Mouse (Mus musculus) E14TG2a.4 (cell line): Measurements from ENCODE around the gene Gm42742.

ENCODE experiments used
- H3K27me3 ChIP-seq: 2 replicates; pipeline ENCODE4 v1.6.1; 2014; ENCODE audit warnings: low read length, control low read depth; ENCODE audit not compliant: insufficient read depth
- H3K36me3 ChIP-seq: 2 replicates; pipeline ENCODE4 v1.6.1; 2014; ENCODE audit warnings: low read length, control low read depth; ENCODE audit not compliant: insufficient read depth
- H3K4me1 ChIP-seq: replicated peaks from 2 replicates; pipeline ENCODE4 v1.6.1; 2014; ENCODE audit warnings: low read depth, low read length, control low read depth
- H3K4me3 ChIP-seq: replicated peaks from 2 replicates; pipeline ENCODE4 v1.5.1; 2014; ENCODE audit warnings: mild to moderate bottlenecking, low read length
- H3K9me3 ChIP-seq: 2 replicates; pipeline ENCODE4 v1.6.1; 2014; ENCODE audit warnings: low read length, control low read depth
- CTCF ChIP-seq: conservative IDR thresholded peaks from 2 replicates; pipeline ENCODE4 v1.5.1; 2014; ENCODE audit warnings: low read length
- NANOG ChIP-seq: IDR thresholded peaks from 2 replicates; pipeline ENCODE4 v1.6.1; 2014; ENCODE audit warnings: borderline replicate concordance, low read length, mixed read lengths
- POU5F1 ChIP-seq: IDR thresholded peaks from 2 replicates; pipeline ENCODE4 v1.6.1; 2014; ENCODE audit warnings: low read length, borderline replicate concordance

Gene Gm42742

GRCm38 (mm10) chr7:127026984-127027726 is 6.3 kb upstream of the Gm42742 start, which contains the start of gene Maz:
Maz (minus strand) TSS chr7:127027037.
- no peaks in the 10 kb centered on the region for H3K9me3 ChIP-seq
- H3K27me3 ChIP-seq = no peaks in the 10 kb centered on the region
- no peak for TF ChIP-seq CTCF
- no peak for TF ChIP-seq NANOG
- no peak for TF ChIP-seq POU5F1

GRCm38 (mm10) chr7:127026616-127026983 is 5.7 kb upstream of the Gm42742 start:
- Histone ChIP-seq H3K4me1 (peaks cover 74% of the 10 kb centered on the region), H3K9me3 (no peaks in the 10 kb centered on the region), H3K27me3 (no peaks in the 10 kb centered on the region), H3K36me3 (peaks cover 77% of the 10 kb centered on the region), H3K4me3 (peak overlapping the region; percentile 94)
- TF ChIP-seq POU5F1 (no peak), NANOG (no peak), CTCF (no peak)

More at GRCm38 (mm10) chr7:127026984-127027726, 6.3 kb upstream of the Gm42742 start, which contains the start of gene Maz:
- peaks cover 74% of the 10 kb centered on the region for H3K4me1 ChIP-seq
- H3K4me3 ChIP-seq = peak within 1 kb of the TSS; percentile 94
- H3K36me3 ChIP-seq = peaks cover 77% of the 10 kb centered on the region

- Histone ChIP-seq H3K4me3 (peak overlapping the region; percentile 94), H3K27me3 (no peaks in the 10 kb centered on the region), H3K36me3 (peaks cover 74% of the 10 kb centered on the region), H3K9me3 (no peaks in the 10 kb centered on the region), H3K4me1 (peaks cover 74% of the 10 kb centered on the region)
- TF ChIP-seq NANOG = no peak
Measured at GRCm38 (mm10) chr7:127026161-127026600, 5.3 kb upstream of the Gm42742 start.

- H3K4me1 ChIP-seq = peaks cover 73% of the 10 kb centered on the region
- peaks cover 69% of the 10 kb centered on the region for H3K36me3 ChIP-seq
Measured at GRCm38 (mm10) chr7:127025556-127026160, 4.8 kb upstream of the Gm42742 start.

GRCm38 (mm10) chr7:127024755-127025555 is 4.1 kb upstream of the Gm42742 start:
- Histone ChIP-seq H3K4me3 (peak overlapping the region; percentile 94), H3K9me3 (no peaks in the 10 kb centered on the region), H3K4me1 (peaks cover 73% of the 10 kb centered on the region), H3K36me3 (peaks cover 62% of the 10 kb centered on the region), H3K27me3 (no peaks in the 10 kb centered on the region)
- no peak for TF ChIP-seq POU5F1
- no peak for TF ChIP-seq NANOG
- no peak; the same call in 1 of the 2 replicates for TF ChIP-seq CTCF

More at GRCm38 (mm10) chr7:127025556-127026160, 4.8 kb upstream of the Gm42742 start:
- Histone ChIP-seq H3K9me3 (no peaks in the 10 kb centered on the region), H3K4me3 (peak overlapping the region; percentile 94), H3K27me3 (no peaks in the 10 kb centered on the region)
- TF ChIP-seq CTCF = no peak
- no peak for TF ChIP-seq NANOG
- TF ChIP-seq POU5F1 = no peak

GRCm38 (mm10) chr7:127023896-127024690 is 3.2 kb upstream of the Gm42742 start:
- Histone ChIP-seq H3K9me3 (no peaks in the 10 kb centered on the region), H3K4me3 (peak overlapping the region; percentile 94), H3K4me1 (peaks cover 73% of the 10 kb centered on the region), H3K27me3 (no peaks in the 10 kb centered on the region), H3K36me3 (peaks cover 60% of the 10 kb centered on the region)
- TF ChIP-seq POU5F1 (no peak), NANOG (no peak), CTCF (no peak)

GRCm38 (mm10) chr7:127023272-127023691 is 2.4 kb upstream of the Gm42742 start:
- Histone ChIP-seq H3K9me3 (no peaks in the 10 kb centered on the region), H3K4me1 (peaks cover 73% of the 10 kb centered on the region)
- TF ChIP-seq POU5F1 (no peak), CTCF (no peak), NANOG (no peak)

More at GRCm38 (mm10) chr7:127023272-127023691, 2.4 kb upstream of the Gm42742 start:
- peaks cover 57% of the 10 kb centered on the region for H3K36me3 ChIP-seq
- peak overlapping the region; percentile 94 for H3K4me3 ChIP-seq
- no peaks in the 10 kb centered on the region for H3K27me3 ChIP-seq
